Mouse (Mus musculus): ENCODE measurements around the gene Gemin2. TPM values are rescaled to one million over a fixed set of nuclear protein-coding genes. Genes with fewer than 3 reads are reported as not detected.
"Not testable (repeated sequence)": the region's sequence is repeated elsewhere in the genome, so short reads cannot be mapped to it uniquely, and the experiment has no call there.

The Gemin2 gene
- 10 to 100 TPM; 13.6 to 15.0 TPM for total RNA-seq (2021)
- long read RNA-seq, experiment 1, transcript Gemin2-201 (10 exons, 1,588 nt), result major isoform, 7 of 12 reads
- long read RNA-seq, experiment 1, partial matches to known transcripts, result 1 of 12 reads
- long read RNA-seq, experiment 1, other reads (novel, unspliced or antisense), result 4 of 12 reads
- long read RNA-seq, experiment 2, transcript Gemin2-201 (10 exons, 1,588 nt), result major isoform, 8 of 11 reads
- long read RNA-seq, experiment 2, partial matches to known transcripts, result 0 of 11 reads
- long read RNA-seq, experiment 2, other reads (novel, unspliced or antisense), result 3 of 11 reads

DNA sequence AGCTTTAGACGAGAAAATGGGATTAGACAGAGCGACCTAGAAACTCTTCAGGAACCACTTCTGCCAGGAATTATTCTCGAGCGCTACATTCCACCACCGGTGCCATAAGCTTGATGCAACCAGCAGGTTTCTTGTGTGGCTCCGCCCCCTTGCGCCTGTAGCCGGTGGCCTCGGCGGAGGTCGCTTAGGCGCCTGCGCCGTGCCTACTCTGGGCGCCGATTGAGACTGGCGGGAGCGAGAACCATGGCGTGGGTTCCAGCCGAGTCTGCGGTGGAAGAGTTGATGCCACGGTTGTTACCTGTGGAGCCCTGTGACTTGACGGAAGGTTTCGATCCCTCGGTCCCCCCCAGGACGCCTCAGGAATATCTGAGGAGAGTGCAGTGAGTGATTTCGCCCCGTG is at the start of gene Gemin2:
Gemin2 (plus strand) TSS at position 160 of the 400 bp plus-strand sequence.
- DNase-seq (ENCODE audit: low spot score in 2 of 2), result peak; percentile 70 to 81

DNA sequence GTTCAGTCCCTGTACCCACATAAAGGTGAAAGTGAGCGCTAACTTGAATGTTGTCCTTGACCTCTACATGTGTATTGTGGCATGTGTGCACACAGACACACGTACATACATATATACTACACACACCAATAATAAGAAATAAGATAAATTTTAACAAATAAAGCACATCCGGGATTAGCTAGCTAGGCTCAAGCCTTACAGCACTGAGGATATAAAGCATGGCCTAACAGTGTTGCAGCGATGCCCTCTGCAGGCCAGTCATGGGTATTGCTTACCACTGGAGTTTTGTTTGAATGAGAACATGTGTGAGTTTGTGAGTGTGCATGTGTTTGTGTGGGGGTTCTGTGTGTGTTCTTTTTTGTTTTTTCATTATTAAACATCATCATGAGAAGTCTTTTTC is 48.6 kb upstream of the Gemin2 start:
- DNase-seq (ENCODE audit: low spot score in 2 of 2), result no peak

- DNase-seq (ENCODE audit: low spot score in 2 of 2), result no peak
Measured at GRCm38 (mm10) chr12:58976966-58977365, 36.2 kb upstream of the Gemin2 start.

DNA sequence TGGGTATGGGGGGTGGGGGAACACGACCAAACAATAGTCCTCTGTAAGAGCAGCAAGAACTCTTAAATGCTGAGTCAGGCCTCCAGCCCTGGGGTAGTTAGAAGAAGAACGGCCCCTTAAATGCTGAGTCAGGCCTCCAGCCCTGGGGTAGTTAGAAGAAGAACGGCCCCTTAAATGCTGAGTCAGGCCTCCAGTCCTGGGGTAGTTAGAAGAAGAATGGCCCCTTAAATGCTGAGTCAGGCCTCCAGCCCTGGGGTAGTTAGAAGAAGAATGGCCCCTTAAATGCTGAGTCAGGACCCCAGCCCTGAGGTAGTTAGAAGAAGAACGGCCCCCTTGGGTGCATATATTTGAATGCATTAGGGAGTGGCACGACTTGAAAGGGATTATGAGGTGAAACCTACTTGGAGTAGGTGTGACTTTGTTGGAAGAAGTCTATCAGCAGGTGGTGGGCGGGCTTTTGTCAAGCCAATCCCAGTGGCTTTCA is 32.0 kb upstream of the Gemin2 start:
- not testable (repeated sequence) for DNase-seq (ENCODE audit: low spot score in 2 of 2)

DNA sequence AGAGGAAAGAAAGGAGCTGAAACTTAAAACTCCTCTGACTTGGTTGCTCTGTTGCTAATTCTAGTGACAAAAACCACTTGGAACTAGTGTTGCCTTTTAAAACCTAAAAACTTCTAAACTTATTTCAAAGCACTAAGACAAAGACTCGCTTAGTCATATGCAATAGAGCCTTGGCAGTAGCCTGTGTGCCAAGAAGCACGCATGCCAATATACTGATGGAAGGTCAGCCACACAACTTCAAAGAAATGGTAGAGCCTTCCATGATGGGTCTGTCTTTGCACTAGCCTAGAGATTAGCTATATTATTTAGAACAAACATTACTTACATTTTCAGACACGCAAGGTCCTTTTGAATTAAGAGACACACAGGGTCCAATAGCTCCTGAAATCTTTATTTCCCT is 27.4 kb upstream of the Gemin2 start:
- no peak for DNase-seq (ENCODE audit: low spot score in 2 of 2)

DNA sequence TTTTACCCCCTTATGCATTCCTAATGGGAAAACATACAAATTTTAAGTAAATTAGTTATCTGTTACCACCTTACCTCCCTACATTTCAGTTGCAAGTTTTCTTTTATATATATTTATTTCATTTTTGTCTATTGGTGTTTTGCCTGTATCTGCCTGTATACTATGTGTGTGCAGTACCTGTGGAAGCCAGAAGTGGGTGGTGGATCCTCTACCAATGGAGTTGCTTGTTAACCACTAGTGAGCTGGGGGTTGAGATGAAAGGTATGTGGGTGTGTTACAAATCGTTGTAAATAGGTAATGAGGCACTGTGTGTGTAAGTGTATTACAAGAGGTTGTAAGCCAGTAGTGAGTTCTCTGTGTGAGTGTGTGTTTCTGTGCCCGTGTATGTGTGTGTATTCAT is 2.7 kb upstream of the Gemin2 start:
- no peak for DNase-seq (ENCODE audit: low spot score in 2 of 2)

- DNase-seq (ENCODE audit: low spot score in 2 of 2), result no peak
Measured at GRCm38 (mm10) chr12:59011275-59011843, 1.8 kb upstream of the Gemin2 start.

DNA sequence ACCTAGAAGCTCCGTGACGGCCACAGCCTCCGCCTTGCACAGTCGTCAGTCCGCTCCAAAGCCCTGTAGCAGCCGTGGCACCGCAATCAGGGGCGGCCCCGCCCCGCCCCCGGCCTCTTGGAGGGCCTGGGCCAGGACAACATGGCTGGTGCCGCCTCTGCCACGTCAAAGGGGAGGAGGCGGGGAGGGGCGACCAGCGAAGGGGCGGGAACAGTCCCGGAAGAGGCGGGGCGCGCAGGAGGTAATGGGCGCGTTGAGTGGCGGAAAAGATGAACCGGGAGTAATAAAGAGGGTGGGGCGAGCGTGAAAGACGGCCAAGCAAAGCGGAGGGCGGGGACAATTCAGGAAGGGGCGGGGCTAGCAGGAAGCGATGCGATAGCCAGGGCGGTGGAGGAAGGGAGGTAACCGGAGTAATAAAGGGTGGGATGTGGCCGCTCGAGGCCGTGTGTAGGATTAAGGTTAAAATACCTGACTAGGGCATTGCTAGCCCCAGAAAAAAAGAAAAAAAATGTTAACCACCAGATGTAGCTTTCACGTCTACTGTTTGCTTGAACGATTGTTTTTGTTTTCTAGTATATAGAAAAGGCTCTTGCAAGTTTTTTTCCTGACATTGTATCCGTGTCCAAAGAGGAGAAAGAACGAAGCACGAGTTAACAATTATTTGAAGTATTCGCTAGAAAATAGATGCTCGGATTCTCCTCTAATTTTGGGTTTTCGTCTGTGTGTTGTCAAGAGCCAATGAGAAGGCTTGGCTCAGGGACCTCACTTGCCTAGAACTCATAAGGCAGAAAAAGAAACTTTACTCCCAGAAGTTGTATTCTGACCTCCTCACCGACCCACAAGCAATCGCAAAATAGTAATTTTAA is 1.1 kb upstream of the Gemin2 start, which contains the start of gene Sec23a:
Sec23a (minus strand) TSS at position 174 of the 866 bp plus-strand sequence.
- peak; percentile 93 to 98 for DNase-seq (ENCODE audit: low spot score in 2 of 2)

- DNase-seq (ENCODE audit: low spot score in 2 of 2), result no peak
Measured at GRCm38 (mm10) chr12:59012710-59013091, 492 bp upstream of the Gemin2 start.

- DNase-seq (ENCODE audit: low spot score in 2 of 2), result no peak
Measured at GRCm38 (mm10) chr12:59017970-59018369, 4.8 kb downstream of the Gemin2 start.

DNA sequence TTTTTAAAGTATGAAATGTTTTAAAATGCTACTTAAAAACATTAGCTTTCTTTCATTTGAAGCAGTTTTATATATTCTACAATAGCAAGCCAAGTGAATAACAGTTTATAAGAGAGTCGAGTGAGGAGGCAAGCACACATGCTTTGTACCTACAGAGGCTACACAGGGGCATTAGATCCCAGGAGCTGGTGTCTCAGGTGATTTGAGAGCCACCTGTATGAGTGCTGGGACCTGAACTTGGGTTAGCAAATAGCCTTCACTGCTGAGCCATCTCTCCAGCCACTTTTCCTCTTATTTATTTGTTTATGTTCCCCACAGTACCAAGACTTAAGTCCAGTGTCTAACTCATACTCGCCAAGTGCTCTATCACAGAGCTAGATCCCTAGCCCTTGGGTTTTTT is 6.7 kb downstream of the Gemin2 start:
- DNase-seq (ENCODE audit: low spot score in 2 of 2), result no peak

- DNase-seq (ENCODE audit: low spot score in 2 of 2), result no peak
Measured at GRCm38 (mm10) chr12:59021306-59021705, 8.1 kb downstream of the Gemin2 start.

- no peak for DNase-seq (ENCODE audit: low spot score in 2 of 2)
Measured at GRCm38 (mm10) chr12:59032101-59032500, 18.9 kb downstream of the Gemin2 start.

GRCm38 (mm10) chr12:59039162-59039970 is 26.2 kb downstream of the Gemin2 start:
- DNase-seq (ENCODE audit: low spot score in 2 of 2), result no peak

GRCm38 (mm10) chr12:59039971-59040844 is 27.0 kb downstream of the Gemin2 start:
- DNase-seq (ENCODE audit: low spot score in 2 of 2), result peak; percentile 6 to 19

DNA sequence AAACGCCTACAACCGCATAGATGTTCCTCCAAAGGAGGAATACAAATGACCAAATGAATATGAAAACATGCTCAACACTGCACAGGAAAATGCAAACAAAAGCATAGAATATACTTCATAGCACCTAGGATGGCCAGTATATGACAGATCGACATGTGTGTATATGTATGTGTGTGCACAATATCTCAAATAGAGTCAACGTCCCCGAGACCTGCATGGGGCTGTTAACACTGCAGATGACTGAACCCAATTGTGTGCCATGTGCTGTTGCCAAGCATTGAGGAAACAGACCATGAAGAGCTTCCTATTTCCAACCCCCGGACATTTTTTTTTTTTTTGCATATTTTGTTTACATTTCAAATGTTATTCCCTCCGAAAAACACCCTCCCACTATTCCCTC is 27.7 kb downstream of the Gemin2 start:
- no peak for DNase-seq (ENCODE audit: low spot score in 2 of 2)

DNA sequence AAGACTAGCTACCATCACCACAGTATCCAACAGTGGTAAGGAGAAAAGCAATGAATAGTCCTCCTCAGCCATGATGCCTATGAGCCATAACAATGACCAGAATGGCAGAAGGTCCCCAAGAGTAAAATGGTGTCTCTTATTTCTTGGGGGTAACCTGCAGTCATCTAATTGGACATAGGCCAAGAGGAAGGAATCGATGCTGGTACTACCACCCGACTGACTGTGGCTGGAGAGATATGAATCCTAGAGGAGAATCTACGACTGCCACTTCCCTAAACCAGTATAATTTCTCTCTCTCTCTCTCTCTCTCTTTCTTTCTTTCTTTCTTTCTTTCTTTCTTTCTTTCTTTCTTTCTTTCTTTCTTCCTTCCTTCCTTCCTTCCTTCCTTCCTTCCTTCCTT is 39.3 kb downstream of the Gemin2 start:
- DNase-seq (ENCODE audit: low spot score in 2 of 2), result no peak

DNA sequence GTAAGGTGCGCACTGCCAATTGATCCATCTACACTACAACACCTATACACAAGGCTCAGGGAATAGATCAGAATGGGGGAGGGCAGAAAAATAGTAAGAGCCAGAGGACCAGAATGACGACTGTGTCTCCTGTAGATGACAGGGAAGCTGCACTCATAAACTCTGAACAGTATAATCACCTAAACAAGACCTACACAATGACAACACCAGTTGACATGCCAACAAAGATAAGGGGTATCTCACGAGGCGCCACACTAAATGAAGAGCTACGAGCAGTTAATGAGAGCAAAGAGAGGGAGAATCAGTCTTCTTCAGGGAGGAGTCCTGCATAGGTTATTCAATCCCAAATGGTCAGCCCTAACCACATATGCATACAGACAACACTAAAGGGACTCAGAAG is 40.0 kb downstream of the Gemin2 start:
- no peak for DNase-seq (ENCODE audit: low spot score in 2 of 2)

DNA sequence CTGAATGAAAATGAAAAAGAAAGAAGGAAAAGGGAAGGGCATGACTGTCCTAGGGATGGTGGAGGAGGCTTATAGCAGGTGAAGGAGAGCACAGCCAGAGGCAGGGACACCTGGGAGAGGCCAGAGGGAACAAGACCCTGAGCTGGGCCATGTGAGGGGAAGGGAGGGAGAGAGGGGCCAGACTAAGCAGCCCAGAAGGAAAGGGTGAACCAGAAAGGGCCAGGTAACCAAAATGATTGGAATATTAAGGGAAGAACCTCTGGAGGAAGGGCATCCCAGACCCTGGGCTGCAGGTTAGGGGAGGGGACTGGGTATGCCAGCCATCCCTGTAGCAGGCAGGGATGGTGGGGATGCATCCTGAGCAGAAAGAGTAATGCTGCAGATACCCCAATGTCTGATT is 40.8 kb downstream of the Gemin2 start:
- DNase-seq (ENCODE audit: low spot score in 2 of 2), result no peak

All from adrenal gland, postnatal 4 days (tissue).